Mouse (Mus musculus): ENCODE measurements around the gene Gm44502.

- TF ChIP-seq USF1 (IDR thresholded peaks at IDR 0.05; ENCODE audit: low read depth) (no peak), E2F4 (IDR thresholded peaks at IDR 0.05; ENCODE audit: insufficient read depth) (no peak)
These were observed 1.2 kb downstream of the Gm44502 start for GRCm38 (mm10) chr15:89428136-89428790.
